Mouse (Mus musculus) Muller cell, postnatal 12 days (primary cell): ENCODE measurements around the gene Kcnj10.

Experiments
- DNase-seq: peaks from one replicate; pipeline ENCODE4 v3.0.0-alpha.2; 2015; ENCODE audit errors: inconsistent ontology term

Kcnj10 gene

DNA sequence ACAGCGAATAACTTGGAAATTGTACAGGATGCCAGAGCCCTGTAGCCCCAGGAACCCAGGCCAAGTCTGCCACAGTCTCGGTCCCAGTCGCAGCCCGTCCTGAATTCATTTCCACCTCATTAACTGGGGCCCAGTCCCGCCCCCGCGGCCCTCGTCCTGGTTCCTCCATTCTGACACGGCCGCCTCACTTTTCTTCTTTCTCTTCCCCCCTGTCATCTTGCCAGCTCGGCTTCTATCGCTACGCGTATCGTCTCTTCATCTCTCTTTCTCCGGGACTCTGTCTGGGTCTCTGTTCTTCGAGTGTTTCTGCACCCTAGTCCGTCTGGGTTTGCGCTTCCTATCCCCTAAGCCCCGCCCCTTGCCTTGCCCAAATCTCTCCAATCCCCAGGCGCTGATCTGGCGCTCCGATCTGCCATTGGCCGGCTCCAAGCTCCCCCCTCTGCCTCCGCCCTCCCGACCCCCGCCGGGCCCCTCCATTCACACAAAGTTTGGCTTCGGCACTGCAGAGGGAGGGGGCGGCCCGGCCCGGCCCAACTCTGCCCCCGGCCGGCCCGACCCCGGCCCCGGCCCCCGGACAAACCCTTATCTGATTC lies at the start of gene Kcnj10:
Kcnj10 (plus strand) TSS at position 482 of the 593 bp plus-strand sequence.
- peak; percentile 92 for DNase-seq

DNA sequence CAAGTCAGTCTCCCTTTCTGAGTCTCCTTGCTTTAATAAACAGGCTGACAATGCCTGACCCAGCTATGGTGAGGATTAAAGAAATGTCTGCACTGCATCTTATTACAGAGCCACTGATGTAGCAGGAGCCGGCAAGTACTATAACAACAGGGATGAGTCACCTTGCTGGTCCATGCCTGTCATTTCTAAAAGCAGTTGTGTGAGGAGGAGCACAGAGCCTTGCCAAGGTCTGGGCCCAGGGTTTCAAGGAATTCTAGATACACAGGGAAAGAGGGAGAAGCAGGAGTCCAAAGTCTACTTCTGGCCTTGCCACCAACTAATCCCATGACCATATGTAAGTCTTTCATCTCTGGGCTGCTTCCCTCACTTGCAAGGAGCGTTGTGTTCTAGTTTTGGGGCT lies 48.1 kb upstream of the Kcnj10 start:
- no peak for DNase-seq

DNA sequence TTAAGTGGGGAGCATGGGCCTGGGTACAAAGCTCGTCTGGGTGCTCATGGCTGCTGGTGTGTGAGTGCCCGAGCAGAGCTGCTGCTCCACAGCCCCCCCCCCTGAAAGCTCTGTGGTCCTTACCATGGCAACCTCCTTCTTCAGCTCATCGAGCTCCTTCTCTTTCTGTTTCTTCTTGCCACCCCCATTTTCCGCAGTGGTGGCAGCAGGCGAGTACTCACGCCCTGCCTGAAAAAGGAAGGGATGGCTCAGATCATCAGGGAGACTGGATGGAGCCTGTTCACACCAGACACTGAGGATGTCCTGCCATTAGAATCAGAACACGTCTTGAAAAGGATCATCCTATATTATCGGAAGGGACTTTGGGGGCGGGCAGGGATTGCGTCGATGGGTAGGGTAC lies 47.6 kb upstream of the Kcnj10 start:
- no peak for DNase-seq

DNA sequence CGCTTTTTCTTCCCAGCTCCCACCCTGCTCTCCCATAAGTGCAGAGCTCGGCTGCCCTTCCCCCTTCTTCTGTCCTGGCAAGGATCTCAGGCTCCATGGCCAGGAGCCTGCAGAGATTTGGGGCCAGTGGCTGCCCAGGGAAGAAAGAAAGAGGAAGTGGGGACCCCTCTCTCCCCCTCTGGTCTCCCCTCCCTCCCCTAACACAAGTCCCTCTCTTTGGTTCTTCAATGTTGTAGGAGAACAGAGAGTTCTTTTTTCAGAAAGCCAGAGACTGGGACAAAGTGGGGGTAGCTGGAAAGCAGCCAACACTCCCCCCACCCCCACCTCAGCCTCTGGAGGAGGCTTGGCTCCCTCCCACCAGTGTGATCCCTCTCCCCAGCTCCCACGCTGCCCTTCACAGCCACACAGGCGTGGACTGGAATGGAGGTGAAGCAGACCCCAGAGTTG lies 45.2 kb upstream of the Kcnj10 start:
- DNase-seq = no peak

DNA sequence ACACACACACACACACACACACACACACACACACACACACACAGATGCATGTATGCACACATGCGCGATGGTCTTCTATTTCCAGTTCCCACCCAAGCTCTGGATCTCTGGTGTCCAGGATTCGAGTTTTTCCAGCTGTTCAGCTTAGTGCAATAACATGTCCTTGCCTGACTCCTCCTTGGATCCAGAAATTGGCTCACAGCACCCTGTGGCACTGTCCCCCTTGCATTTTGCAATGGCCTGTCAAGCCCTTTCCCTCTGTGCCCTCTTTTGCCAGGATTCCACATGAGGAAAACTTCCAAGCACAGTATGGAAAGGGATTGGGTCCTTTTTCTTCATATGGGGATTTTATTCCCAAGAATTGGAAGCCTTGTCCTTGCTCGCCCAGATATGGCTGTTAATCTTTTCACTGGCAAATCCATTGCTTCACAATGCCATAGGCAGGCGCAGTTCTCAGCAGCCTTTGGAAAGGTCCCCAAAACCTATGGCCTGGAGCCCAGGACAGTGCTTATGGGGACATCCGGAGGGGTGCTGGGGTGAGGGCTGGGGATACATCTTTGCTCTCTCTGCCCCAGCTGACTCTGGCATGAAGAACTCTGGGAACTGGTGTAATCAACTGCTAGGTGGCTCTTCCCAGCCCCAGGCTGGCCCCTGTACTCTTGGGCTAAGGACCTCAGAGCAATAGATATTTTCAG lies 44.0 kb upstream of the Kcnj10 start:
- DNase-seq = no peak

DNA sequence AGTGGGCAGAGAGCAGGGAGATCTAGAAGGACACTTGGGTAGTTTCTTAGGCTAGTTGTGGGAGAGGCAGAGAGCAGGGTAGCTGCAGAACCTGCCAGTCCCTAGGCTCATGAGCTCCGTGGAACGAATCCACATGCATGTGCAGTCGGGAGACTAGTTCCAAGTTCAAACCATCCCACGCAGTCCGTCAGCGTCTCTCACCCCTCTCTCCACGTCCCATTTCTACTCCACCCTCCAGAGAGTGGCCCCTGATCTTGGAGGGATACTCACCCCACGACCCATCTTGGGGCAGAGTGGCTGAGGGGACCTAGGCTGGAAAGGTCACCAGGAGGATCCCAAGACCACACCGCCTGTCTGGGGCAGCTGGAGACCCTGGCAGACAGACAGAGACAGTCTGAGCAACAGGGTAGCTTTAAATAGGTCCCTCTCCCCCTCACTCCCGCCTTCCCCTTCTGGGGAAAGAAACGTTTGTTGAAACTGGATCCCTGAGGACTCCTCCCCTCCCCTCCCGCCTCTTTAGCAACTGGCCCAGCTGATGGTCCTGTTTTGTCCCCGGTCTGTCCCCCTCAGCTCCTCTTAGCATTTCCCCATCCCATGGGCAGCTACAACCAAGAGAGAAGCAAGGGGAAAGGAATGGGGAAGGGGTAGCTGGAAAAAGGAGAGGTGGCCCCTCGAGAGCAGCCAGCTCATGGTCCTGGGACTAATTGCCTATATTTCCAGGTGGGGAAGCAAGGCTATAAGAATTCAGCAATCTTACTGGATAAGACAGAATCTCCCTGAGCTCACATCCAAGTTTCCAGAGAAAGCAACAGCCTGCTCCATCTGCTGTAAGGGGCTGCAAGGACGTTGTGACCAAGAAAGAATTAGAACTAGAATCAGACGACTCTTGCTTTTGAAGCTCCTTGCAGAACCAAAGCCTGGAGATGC lies 43.1 kb upstream of the Kcnj10 start, which contains the start of gene Atp1a2:
Atp1a2 (minus strand) TSS at position 454 of the 927 bp plus-strand sequence.
- DNase-seq = no peak

DNA sequence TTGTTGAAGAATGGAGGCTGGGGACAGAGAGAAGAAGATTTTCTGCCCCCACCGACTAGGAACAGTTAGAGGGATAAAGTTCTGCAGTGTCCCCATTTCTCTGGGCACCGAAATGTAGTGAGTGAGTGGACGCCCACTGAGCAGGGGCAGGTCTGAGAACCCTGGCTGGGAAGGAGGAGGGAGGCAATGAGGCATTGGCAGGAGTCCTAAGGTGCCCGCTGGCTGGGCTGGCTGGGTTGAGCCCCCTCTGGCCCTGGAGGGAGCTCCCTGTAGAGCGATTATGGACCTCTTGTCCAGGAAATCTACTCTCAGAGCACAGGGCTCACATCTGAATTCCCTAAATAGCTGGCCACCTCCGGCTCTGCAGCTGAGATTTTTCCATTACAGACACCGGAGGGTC lies 41.5 kb upstream of the Kcnj10 start:
- no peak for DNase-seq

DNA sequence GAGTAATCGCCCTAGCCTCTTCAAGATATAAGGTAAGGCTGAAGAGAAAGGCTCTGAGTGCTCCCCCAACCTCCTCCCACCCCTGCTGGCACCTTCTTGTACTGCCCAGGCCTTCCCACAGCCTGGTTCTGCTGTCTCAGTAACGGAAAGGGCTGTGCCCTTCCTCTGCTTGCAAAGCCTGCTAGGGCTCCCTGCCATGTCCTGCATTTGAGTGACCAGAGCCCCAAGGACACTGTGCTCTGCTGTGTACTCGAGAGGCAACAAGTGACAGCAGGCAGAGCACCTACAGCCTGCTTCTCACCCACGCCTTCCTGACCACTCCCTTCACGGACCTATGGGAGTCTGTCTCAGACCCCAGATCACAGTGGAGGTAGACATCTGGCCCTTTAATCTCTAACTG lies 40.8 kb upstream of the Kcnj10 start:
- no peak for DNase-seq

DNA sequence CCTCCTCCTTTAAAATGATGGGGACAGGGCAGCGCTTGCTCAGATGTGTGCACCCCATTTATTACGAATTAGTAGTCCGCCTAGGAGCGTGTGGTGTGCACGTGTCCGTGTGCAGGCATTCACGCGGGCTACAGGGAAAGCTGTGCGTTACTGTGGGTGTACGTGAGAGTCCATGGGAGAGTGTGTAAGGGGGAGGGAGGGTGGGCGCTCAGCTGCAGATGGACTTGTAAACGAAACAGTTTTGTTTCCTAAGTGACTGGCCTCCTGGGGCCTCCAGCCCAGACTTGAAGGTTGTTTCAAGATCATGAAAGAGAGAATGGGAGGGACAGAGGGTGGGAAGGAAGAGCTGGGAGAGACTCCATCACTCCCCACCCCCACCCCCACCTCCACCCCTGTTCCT lies 39.8 kb upstream of the Kcnj10 start:
- no peak for DNase-seq

DNA sequence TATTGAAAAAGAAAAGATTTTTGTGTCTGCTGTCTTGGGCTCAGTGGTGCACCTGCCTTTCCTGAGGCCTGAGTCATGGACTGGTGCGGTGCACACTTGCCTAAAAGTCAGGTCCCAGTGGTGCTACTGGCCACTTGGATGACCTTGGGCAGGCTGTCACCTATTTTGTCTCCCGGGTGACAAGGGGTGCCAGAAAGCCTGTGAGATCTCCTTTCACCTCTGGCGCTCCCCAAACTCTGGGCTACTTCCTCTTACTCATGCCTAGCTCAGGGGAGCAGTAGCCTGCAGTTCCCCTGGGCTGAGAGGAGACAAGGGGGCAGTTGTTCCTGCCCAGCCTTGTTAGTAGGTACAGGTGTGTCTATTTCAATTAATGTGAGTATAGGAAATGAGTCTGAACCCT lies 38.7 kb upstream of the Kcnj10 start:
- DNase-seq = no peak

DNA sequence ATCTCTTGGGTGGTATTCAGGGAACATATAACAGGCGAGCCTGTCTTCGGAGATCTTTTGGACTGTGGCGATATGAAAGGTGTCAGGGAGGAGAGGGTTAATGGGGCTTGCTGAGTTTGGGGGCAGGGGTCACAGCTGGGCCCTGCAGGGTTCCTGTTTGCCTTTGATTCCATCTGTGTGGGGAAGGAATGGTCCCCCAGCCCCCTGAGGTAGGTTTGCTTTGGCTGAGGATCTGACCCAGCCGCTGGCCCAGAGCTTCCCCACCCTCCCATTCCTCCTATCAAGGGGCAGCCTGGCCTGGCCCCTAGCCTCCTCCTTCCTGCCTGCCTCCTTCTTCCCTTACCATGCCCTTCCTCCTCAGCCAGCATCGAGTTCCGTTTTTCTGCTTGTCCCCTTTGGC lies 38.2 kb upstream of the Kcnj10 start:
- no peak for DNase-seq

DNA sequence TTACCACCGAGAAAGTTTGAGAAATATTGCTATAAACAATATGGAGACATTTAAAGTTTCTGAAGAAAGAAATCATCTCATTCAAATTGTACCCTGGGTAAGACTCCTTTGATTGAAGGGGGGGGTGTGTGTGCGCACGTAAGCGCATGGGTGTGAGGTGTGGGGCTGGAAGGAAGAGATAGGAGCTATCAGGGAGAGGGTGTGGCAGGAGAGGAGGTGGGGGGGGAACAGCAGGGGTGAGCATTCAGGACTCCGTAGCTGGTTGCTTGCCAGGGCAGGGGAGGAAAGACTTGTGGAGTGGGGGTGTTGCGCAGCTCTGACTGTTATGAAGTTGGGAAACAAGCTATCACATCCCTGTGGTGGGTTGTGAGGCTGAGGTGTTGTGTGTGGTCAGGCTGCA lies 36.6 kb upstream of the Kcnj10 start:
- no peak for DNase-seq

DNA sequence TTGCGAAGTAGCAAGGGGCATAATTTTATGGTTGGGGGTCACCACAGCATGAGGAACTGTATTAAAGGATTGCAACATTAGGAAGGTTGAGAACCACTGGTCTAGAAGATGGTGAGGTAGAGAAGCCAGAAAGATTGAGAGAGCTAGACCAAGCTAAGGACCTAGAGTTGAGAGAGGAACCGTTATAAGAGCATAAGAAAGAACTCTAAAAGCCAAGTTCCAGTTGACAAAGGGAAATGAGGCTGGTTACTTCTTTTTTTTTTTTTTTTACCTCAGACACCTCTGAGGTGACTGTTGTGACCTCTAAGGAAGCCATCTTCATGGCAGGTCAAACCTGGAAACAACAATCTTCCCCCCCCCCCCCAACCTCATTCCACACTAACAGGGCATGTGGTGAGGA lies 35.9 kb upstream of the Kcnj10 start:
- DNase-seq = no peak

DNA sequence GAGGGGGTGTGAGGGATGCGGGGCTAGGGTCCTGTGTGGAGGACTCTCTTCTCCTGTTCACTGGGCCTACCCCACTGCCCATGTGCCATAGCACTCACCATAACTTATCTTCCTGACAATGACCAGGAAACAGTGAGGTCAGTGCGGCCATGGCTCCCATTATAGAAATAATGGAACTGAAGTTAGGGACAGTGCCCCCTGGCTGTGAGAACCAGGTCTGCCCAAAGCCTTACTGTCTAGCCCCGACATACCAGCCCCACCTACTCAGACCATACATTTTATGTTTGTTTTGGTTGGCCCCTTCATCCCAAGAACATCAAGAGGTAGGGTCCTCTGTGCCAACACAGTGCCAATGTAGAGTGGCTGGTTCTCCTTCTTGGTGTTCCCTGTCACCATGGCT lies 35.4 kb upstream of the Kcnj10 start:
- no peak for DNase-seq

DNA sequence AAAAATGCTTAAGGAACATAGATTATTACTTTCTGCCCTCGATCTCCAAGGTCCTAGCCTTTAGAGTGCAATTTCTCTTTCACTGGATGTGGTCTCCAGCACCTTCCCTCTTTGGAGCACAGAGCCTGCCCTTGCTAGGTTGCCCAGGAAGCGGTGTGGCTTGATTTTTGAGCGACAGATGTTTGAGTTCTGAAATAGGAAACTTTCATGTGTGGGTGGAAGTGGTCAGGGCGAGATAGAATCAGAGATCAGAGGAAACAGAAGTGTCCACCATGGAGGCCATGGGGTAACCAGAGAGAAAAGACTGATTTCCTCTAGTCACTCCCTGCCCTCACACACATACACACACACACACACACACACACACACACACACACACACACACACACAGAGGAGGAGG lies 34.8 kb upstream of the Kcnj10 start:
- no peak for DNase-seq

DNA sequence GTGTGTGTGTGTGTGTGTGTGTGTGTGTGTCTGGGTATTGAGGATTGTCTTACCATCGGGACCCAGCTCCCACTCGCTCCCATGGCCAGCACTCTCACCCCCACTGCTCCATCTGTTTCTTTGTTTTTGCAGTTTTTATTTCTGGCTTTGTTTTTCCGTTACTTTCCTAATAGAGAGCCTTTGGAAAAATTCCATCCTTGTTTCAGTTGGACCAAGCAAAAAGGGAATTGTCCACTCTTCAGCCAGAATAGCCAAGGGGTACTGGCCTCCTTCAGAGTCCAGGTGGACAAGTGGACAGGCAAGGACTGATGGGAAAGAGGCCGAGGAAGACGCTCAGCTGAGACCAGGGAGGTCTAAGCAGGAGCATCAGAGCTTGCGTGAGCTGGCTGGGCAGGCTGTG lies 34.1 kb upstream of the Kcnj10 start:
- no peak for DNase-seq

DNA sequence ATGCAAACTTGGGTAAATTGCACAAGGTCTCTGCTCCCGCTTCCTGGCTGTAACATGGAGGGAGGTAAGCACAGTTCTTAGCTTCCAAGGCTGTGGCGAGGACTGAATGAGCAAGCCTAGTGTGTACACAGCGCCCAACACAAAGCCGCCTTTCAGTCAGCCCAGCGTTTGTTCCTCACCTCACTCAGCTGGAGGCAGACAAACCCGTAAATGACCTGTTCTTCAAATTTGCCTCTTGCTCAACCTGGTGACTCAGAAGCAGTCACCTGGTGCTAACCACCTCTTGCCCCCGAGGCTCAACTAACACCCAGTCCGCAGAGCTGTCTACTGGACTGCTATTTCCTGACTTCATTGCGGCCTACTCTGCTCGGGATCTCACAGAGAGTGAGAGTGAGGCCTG lies 33.1 kb upstream of the Kcnj10 start:
- no peak for DNase-seq

DNA sequence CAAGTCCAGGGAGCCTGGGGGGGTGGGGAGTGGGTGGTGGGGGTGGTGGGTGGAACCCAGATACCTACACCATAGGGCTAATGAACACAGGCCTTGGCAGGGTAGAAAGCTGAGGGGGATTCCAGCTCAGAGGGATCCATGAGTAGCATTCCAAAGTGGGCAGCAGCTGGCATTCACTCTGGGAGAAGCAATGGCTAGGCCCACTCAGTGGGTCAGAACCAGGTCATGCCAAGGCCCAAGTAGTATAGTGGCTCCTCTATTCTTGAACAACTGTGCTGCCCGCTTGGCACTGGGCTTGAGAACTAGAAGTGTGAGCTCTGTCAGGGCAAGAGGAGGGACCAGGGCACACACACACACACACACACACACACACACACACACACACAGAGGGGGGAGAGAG lies 32.6 kb upstream of the Kcnj10 start:
- DNase-seq = no peak

DNA sequence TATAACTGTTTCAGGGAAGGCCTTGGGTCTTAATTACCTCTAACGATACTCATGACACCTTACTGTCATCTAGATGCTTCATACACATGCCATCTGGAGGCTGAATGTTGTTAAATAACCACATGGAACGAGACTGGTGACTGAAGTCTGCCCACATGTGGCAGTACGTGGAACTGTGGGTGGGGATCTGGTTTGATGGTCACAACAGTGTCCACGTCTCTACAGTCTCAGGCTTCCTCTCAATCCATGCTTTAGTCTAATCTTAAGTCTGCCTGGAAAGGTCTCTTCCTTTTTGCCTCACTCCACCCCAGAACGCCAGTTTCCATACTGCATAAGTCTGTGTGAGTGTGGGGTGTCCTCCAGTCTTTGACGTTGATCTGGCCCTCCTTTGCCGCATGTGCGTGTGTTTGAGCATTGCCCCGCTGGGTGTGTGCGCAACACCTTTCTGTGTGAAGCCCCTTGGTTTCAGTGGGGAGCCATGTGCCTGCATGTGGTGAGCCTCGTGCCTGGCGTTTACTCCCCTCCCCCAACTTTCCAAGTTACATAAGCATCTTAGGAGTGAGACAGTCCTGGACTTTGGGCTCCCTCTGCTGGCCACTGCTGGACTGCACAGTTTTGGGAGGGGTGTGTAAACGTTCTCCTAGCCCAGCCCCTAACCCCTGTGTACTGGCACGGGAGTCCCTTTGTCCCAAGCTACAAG lies 31.2 kb upstream of the Kcnj10 start:
- peak; percentile 90 for DNase-seq

DNA sequence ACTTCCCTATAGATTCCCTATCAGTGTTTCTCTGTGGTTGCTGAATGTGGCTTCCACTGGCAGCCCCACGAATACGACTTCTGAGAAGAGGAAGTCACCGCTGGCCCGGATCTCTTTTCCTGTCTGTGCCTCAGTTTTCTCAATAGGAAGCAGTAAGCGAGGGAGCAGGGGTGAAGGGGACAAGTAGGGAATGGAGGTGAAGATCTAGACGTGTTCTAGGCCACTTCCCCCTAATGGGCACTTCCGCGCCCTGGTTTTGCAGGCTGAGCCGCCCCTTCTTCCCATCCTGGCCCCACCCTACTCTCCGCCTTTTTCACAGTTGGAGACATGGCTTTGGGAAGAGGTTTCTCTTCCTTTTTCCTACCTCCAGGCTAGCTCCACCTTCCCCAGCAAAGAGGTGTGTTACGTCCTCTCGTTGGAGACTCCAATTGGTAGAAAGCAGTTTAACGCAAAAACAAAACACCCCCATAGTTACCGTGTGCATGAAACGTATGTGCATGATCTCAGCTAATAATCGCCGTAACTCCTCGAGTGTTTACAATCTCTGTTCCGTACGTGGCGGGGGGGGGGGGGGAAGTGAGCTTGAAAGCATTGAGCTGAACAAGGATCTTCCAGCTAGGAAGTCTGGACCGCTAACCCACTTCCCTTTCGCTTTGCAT lies 29.6 kb upstream of the Kcnj10 start:
- peak; percentile 70 for DNase-seq
